In genomic region chr13:45390962-45391853, GRCm38 (mm10) we compare ENCODE assay signal across 8 mouse cellular contexts. TPM values are rescaled to one million over a fixed set of nuclear protein-coding genes. Genes with fewer than 3 reads are reported as not detected.
DNase-seq lines count a peak whose midpoint lies in the region; ATAC-seq and TF ChIP-seq lines count a peak whose summit lies in the region.

No protein-coding gene starts in this region.

- peak; percentile 63 for DNase-seq in gastrocnemius, adult 2 months
- DNase-seq in intestine, embryonic 14.5 days (ENCODE audit: low spot score) = peak; percentile 72
- DNase-seq in right cerebral cortex, postnatal 4 days = no peak
- DNase-seq in cerebellum, postnatal 14 days = no peak

- H3K4me3 ChIP-seq in C2C12 (ENCODE audit: insufficient read depth, poor library complexity, severe bottlenecking) = peak overlapping the region; percentile 63
- peak overlapping the region; percentile 97 for H3K4me3 ChIP-seq in gastrocnemius, adult 2 months
- H3K4me3 ChIP-seq in intestine, embryonic 14.5 days (ENCODE audit: low read depth, low read length) = peak overlapping the region; percentile 77
- H3K4me3 ChIP-seq in liver, embryonic 16.5 days (ENCODE audit: low read depth, low read length) = peak overlapping the region; percentile 89
- H3K4me3 ChIP-seq in neural tube, embryonic 14.5 days (ENCODE audit: low read depth, low read length) = peak overlapping the region; percentile 69

- H3K9ac ChIP-seq in intestine, embryonic 14.5 days (ENCODE audit: low read length) = peak overlapping the region; percentile 40
- H3K9ac ChIP-seq in liver, embryonic 16.5 days (ENCODE audit: low read depth, low read length) = peak overlapping the region; percentile 93
- H3K9ac ChIP-seq in neural tube, embryonic 14.5 days (replicated peaks; ENCODE audit: low read depth, low read length) = no peak overlapping the region

- peaks cover 27% of the 10 kb centered on the region for H3K79me3 ChIP-seq in C2C12 (ENCODE audit: low read depth)

- 22% methylated on average over 19 of the region's 19 CpGs for WGBS in intestine, embryonic 14.5 days
- WGBS in liver, embryonic 16.5 days (ENCODE audit: insufficient replicate concordance) = 12% methylated on average over 19 of the region's 19 CpGs
- 63% methylated on average over 19 of the region's 19 CpGs for WGBS in neural tube, embryonic 14.5 days

- H3K4me2 ChIP-seq in intestine, embryonic 14.5 days (ENCODE audit: low read length) = peak overlapping the region; percentile 79
- peak overlapping the region; percentile 65 for H3K4me2 ChIP-seq in liver, embryonic 16.5 days (ENCODE audit: low read depth, low read length)
- peak overlapping the region; percentile 59 for H3K4me2 ChIP-seq in neural tube, embryonic 14.5 days (ENCODE audit: low read depth, low read length)

- H3K79me2 ChIP-seq in C2C12 (ENCODE audit: control insufficient read depth, insufficient read depth) = peaks cover 62% of the 10 kb centered on the region

- H3K9me3 ChIP-seq in intestine, embryonic 14.5 days (ENCODE audit: control insufficient read depth, low read length) = no peaks in the 10 kb centered on the region
- H3K9me3 ChIP-seq in liver, embryonic 16.5 days (replicated peaks; ENCODE audit: control insufficient read depth, low read length) = no peaks in the 10 kb centered on the region
- no peaks in the 10 kb centered on the region for H3K9me3 ChIP-seq in neural tube, embryonic 14.5 days (ENCODE audit: control insufficient read depth, low read length)

- peaks cover 21% of the 10 kb centered on the region for H3K36me3 ChIP-seq in C2C12 (ENCODE audit: control insufficient read depth, insufficient read depth)
- 0 out of 2 replicates have a peak, but pooled peaks cover 4% of the 10 kb centered on the region for H3K36me3 ChIP-seq in intestine, embryonic 14.5 days (ENCODE audit: control insufficient read depth, insufficient read depth, low read length)
- peaks cover 4% of the 10 kb centered on the region for H3K36me3 ChIP-seq in liver, embryonic 16.5 days (ENCODE audit: control insufficient read depth, insufficient read depth)
- no peaks in the 10 kb centered on the region for H3K36me3 ChIP-seq in neural tube, embryonic 14.5 days (ENCODE audit: control insufficient read depth, insufficient read depth, low read length)

- no peaks in the 10 kb centered on the region for H3K27me3 ChIP-seq in C2C12 (ENCODE audit: control insufficient read depth, insufficient read depth, insufficient read length)
- no peaks in the 10 kb centered on the region for H3K27me3 ChIP-seq in intestine, embryonic 14.5 days (replicated peaks; ENCODE audit: control insufficient read depth, insufficient read depth, low read length)
- H3K27me3 ChIP-seq in liver, embryonic 16.5 days (ENCODE audit: control insufficient read depth, insufficient read depth, low read depth, low read length) = peaks cover 9% of the 10 kb centered on the region
- H3K27me3 ChIP-seq in neural tube, embryonic 14.5 days (ENCODE audit: control insufficient read depth, insufficient read depth, low read length) = no peaks in the 10 kb centered on the region

- intact Hi-C loops in gastrocnemius, adult 2 months (cut with DNase I) = loop anchor here (5.0 kb wide), 1 partner anchor 359 kb away; no protein-coding TSS in a partner anchor

- H3K27ac ChIP-seq in gastrocnemius, adult 2 months = peak overlapping the region; percentile 96
- H3K27ac ChIP-seq in intestine, embryonic 14.5 days (ENCODE audit: low read depth) = peak overlapping the region; percentile 73
- peak overlapping the region; percentile 69 for H3K27ac ChIP-seq in liver, embryonic 16.5 days (ENCODE audit: low read length)
- H3K27ac ChIP-seq in neural tube, embryonic 14.5 days (ENCODE audit: low read depth, low read length) = no peak overlapping the region

- no peak for TF ChIP-seq CTCF in C2C12 (IDR thresholded peaks at IDR 0.05; ENCODE audit: control insufficient read depth, insufficient read depth, insufficient read length)
- no peak for TF ChIP-seq CTCF in gastrocnemius, adult 2 months (IDR thresholded peaks at IDR 0.05)

- peak; percentile 66 for ATAC-seq in activated CD4-positive, CD25-positive, alpha-beta regulatory T cell, adult 4 months
- ATAC-seq in intestine, embryonic 14.5 days (replicated peaks; ENCODE audit: low FRiP score, low TSS enrichment, low read depth) = no peak
- ATAC-seq in liver, embryonic 16.5 days (ENCODE audit: low read depth) = no peak
- ATAC-seq in neural tube, embryonic 14.5 days (ENCODE audit: low read depth) = no peak

- peaks cover 41% of the 10 kb centered on the region for H3K4me1 ChIP-seq in intestine, embryonic 14.5 days (replicated peaks; ENCODE audit: control insufficient read depth, insufficient read depth, low read length)
- H3K4me1 ChIP-seq in liver, embryonic 16.5 days (ENCODE audit: control insufficient read depth, low read depth, low read length) = peaks cover 32% of the 10 kb centered on the region
- H3K4me1 ChIP-seq in neural tube, embryonic 14.5 days (ENCODE audit: control insufficient read depth, insufficient read depth, low read length) = peaks cover 9% of the 10 kb centered on the region; the same call in 1 of the 2 replicates

- peak overlapping the region; percentile 7 for H3ac ChIP-seq in C2C12 (ENCODE audit: control insufficient read depth, insufficient read length, low read depth)

TF ChIP-seq in C2C12, 6 proteins besides CTCF, POLR2A, EP300 and RAD21:
- TF ChIP-seq MYOD1 (IDR thresholded peaks at IDR 0.05; ENCODE audit: control insufficient read depth, insufficient read length, low read depth) (no peak), FOSL1 (IDR thresholded peaks at IDR 0.05; ENCODE audit: insufficient read depth, low read length, poor library complexity, severe bottlenecking) (no peak), MYOG (IDR thresholded peaks at IDR 0.05; ENCODE audit: control insufficient read depth, extremely low read depth, insufficient read length) (no peak), USF1 (IDR thresholded peaks at IDR 0.05; ENCODE audit: low read depth) (no peak), CEBPB (IDR thresholded peaks at IDR 0.05; ENCODE audit: low read depth) (no peak), MAX (IDR thresholded peaks at IDR 0.05) (no peak)

RNA-seq across cellular contexts. Expression of gene Mylip, which starts 1.7 kb away (rescaled TPM):
- polyA plus RNA-seq in C2C12 (2012; fragmentation: generic; extraction: Trizol) = 4.8 TPM
- polyA plus RNA-seq in activated CD4-positive, CD25-positive, alpha-beta regulatory T cell, adult 4 months (2017; shearing (Covaris generic)) = 10 to 100 TPM; 15.5 to 18.3 TPM
- 10 to 100 TPM in 1 of 2 experiments, 1 to 10 TPM in 1; 8.3 to 18.5 TPM for total RNA-seq in gastrocnemius, adult 2 months (2021)
- polyA plus RNA-seq in intestine, embryonic 14.5 days (2014; fragmentation: Nextera tagmentation; extraction: Ambion mirVana) = 5.3 and 5.8 TPM in 2 replicates
- polyA plus RNA-seq in liver, embryonic 16.5 days (2015; fragmentation: Nextera tagmentation; extraction: Ambion mirVana) = 7.7 and 8.0 TPM in 2 replicates
- 4.4 and 4.7 TPM in 2 replicates for polyA plus RNA-seq in neural tube, embryonic 14.5 days (2014; fragmentation: Nextera tagmentation; extraction: Ambion mirVana)

Comparison
In these comparisons a context has a peak if more than half of its experiments do, and no peak if none do; other contexts are left out.
1. DNase-seq: peak in gastrocnemius, adult 2 months (single experiment) and intestine, embryonic 14.5 days (single experiment); none in right cerebral cortex, postnatal 4 days (single experiment) and cerebellum, postnatal 14 days (0 of 2).
2. Peak in every context shown above with its lines, with median percentiles within 50 percentile points of each other: H3K4me3 ChIP-seq and H3K4me2 ChIP-seq.